Mouse (Mus musculus) lung, adult 2 months (tissue): Measurements from ENCODE around the gene Cacna1e. TPM values are rescaled to one million over a fixed set of nuclear protein-coding genes. Genes with fewer than 3 reads are reported as not detected.

ENCODE experiments used
- DNase-seq: peaks from one replicate; pipeline ENCODE4 v3.0.0; 2022
- H3K4me1 ChIP-seq: fragments of 200-500 bp; 2 replicates; pipeline ENCODE4 v1.6.1; 2011; ENCODE audit warnings: low read length; ENCODE audit not compliant: control insufficient read depth, insufficient read depth
- H3K4me3 ChIP-seq: fragments of 200-500 bp; replicated peaks from 2 replicates; pipeline ENCODE3; 2011; ENCODE audit warnings: low read depth, mild to moderate bottlenecking, control low read depth, low read length; ENCODE audit errors: extremely low read depth
- CTCF ChIP-seq: fragments of 200-500 bp; IDR thresholded peaks from 2 replicates; pipeline ENCODE4 v1.5.1; 2011; ENCODE audit warnings: mild to moderate bottlenecking, low read length, control low read depth; ENCODE audit not compliant: insufficient read depth
- POLR2A ChIP-seq: fragments of 200-500 bp; IDR thresholded peaks from 2 replicates; pipeline ENCODE4 v1.6.1; 2011; ENCODE audit warnings: low read depth, mild to moderate bottlenecking, control low read depth, low read length, borderline replicate concordance; ENCODE audit errors: extremely low read depth
- WGBS: fragments of 180-500 bp; shearing (Covaris S2); methylation state at CpG from one replicate; pipeline ENCODE4 v1.1.7; 2018; 5-methylcytosine and 5-hydroxymethylcytosine counted together
- polyA plus RNA-seq: library from polyadenylated mRNA; depleted of rRNA; stranded (reverse); fragments of >200 nt; gene quantifications from 2 replicates; pipeline ENCODE4 v1.2.3, GENCODE M21; 2012

Cacna1e gene
- polyA plus RNA-seq, 1 experiment, result 0.41 TPM

DNA sequence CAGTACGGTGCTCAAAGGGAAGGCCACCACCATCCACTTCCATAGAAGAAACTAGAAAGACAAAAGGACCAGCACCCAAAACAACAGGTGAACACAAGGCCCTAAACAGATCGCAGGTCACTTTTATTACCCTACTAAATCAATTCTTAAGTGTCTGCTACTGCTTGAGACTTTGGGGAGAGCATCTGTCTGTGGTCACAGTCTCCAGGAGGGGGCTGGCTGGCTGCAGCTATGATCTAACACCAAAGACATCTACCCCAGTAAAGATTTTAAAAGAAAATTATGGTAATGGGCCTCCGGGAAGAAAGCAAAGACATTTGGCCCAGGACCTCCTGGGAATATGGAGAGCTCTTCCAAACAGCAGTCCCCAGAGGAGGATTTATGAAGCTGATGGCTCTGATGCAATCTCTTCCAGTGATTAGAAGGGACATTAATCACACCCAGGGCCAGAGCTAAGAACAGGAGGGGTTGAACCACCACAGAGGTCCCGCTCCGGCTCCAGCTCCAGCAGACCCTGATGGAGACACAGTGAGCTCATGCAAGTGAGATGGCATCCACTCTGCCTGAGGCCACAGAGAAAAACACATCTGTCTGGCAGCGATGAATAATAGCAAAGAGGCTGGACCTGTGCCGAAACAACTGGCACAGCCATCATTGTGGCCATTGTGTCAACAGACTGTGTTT, 178.3 kb downstream of the Cacna1e start:
- no peak for TF ChIP-seq POLR2A
- TF ChIP-seq CTCF, result no peak
- 63% methylated on average over 7 of the region's 7 CpGs for WGBS
- no peak for DNase-seq
- no peak overlapping the region for H3K4me3 ChIP-seq
- no peaks in the 10 kb centered on the region for H3K4me1 ChIP-seq

DNA sequence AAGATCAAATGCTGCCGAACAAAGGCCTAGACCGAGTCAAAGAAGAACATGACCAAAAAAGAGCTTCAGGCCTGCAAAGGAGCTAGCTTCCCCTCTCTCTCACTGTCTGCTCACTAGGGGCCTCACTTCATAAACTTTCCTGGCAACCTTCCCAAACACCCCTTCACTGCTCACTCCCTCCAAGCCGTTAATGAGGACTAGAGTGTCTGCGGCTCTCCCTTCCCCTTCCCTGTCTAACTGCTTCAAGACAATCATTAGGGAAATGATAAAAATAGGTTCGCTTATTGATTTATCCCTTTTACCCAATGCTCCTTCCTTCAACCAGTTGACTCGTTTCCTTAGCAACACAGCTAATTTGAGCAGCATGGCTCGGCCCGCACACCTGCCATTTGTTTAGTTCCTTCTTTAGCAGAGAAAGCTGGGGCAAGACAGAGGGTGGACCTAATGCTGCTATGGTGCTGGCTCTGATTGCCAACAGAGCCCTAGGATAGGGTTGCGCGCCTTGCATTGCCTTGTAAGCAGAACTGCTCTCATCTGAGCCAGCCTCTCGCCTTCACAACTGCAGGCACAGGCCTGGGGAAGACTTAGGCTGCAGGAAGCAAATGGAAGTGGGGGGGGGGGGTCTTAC, 179.6 kb downstream of the Cacna1e start:
- no peak for TF ChIP-seq POLR2A
- TF ChIP-seq CTCF, result no peak
- H3K4me3 ChIP-seq, result no peak overlapping the region
- 62% methylated on average over 11 of the region's 11 CpGs for WGBS
- DNase-seq, result no peak
- no peaks in the 10 kb centered on the region for H3K4me1 ChIP-seq

DNA sequence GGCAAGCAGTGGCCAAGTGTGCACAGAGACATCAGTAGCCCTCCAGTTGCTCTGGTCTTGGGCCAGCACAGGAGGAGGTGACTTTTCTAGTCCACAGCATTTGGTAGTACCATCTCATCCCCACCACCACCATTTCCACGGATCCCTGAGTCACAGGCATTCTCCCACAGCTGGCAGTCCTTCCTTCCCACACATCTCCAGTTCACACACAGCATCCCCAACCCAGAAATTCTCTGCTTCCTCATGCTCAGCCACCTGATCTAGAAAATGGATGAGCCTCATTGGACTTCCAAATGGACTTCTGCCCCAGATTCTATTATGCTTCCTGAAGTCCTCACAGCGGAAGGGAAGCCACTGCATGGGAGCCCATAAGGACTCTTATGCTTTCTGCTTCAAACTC, 181.7 kb downstream of the Cacna1e start:
- no peaks in the 10 kb centered on the region for H3K4me1 ChIP-seq
- 70% methylated on average over 2 of the region's 2 CpGs for WGBS
- no peak for TF ChIP-seq POLR2A
- TF ChIP-seq CTCF, result no peak

DNA sequence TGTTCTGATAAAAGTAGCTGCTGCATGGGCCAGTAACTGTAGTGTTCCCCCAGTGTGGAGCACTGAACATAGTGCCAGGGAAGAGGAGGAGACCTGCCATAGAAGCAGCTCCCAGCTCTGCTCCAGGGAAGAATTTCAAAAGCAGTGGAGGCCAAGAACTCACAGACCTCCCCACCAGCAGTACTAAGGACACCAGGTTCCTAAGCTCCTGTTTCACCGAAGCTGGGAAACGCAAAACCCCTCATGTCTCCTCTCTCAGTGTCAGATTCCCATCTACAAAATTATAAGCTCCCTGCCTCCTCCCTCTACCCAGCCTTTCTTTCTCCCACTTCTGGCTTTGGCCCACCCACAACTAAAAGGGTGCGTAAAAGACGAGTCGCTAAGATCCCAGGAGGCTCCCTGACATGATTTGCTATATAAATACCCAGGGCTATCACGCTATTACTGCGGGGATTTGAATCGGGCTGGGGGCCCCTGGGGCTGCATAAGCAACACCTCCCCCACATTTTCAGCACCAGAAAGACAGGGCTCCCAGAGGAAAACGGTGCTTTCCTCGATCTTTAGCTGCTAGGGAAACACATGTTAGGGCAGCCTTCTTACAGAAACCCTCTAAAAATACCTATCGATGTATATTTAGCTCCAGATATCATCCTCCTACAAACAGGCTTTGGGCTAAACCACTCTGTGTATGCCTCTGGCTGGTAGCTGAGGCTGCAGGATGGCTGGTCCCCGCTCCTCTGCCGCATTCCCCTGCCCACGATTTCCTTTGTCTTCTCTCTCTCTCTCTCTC, 195.2 kb downstream of the Cacna1e start:
- no peak for DNase-seq
- WGBS, result 45% methylated on average over 14 of the region's 14 CpGs
- Histone ChIP-seq H3K4me3 (no peak overlapping the region), H3K4me1 (no peaks in the 10 kb centered on the region)
- TF ChIP-seq CTCF (no peak), POLR2A (no peak)

More for the DNA sequence above, 181.7 kb downstream of the Cacna1e start:
- no peak for DNase-seq
- H3K4me3 ChIP-seq, result no peak overlapping the region

DNA sequence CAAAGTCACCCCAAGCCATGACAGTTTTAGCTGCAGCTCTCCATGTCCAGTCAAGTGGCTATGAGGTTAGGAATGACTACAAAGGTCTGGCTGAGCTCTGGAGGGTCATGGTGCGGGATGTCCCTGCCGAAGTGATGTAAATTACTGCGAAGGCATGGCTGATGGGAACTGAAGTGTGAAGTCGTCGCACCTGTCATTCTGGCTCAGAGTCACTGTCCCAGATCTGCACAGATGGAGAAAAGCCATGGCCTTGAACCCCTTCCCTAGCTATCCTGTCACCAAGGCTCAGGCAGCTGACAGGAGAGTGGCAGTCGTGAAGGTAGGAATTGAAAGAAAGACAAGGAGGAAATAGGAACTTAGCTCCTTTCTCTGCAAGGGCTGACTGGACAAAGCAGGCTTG, 197.4 kb downstream of the Cacna1e start:
- TF ChIP-seq POLR2A, result no peak
- TF ChIP-seq CTCF, result no peak
- Histone ChIP-seq H3K4me3 (no peak overlapping the region), H3K4me1 (no peaks in the 10 kb centered on the region)
- 69% methylated on average over 6 of the region's 6 CpGs for WGBS
- no peak for DNase-seq

DNA sequence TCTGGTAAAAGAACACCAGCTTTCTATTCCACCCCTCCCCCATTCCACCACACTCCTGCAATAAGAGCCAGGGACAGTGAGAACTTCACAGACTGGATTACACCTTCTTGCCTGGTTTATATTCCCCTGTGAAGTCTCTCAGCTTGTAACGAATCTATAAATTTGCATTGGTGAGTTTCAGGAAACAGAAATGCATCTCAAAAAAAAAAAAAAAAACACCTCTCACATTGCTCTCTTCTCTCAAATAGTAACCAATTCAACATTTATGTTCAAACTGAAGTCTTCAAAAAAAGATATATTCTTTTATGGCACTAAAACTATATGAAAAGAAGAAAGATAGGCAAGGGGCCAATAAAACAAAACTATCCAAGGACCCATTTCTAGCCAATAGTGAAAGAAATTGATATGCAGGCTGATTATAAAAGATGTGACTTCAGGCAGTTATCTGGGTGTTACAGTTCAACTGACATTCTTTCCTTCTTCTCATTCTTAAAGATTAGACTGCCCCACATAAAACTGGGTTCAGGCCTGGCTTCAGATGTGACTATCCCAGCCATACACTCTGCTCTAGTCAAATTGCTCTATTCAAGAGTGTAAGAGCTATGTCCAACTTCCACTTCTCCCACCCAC, 200.7 kb downstream of the Cacna1e start:
- H3K4me3 ChIP-seq, result no peak overlapping the region
- TF ChIP-seq CTCF, result no peak
- TF ChIP-seq POLR2A, result no peak
- 83% methylated on average over 1 of the region's 1 CpGs for WGBS
- no peak for DNase-seq
- no peaks in the 10 kb centered on the region for H3K4me1 ChIP-seq

DNA sequence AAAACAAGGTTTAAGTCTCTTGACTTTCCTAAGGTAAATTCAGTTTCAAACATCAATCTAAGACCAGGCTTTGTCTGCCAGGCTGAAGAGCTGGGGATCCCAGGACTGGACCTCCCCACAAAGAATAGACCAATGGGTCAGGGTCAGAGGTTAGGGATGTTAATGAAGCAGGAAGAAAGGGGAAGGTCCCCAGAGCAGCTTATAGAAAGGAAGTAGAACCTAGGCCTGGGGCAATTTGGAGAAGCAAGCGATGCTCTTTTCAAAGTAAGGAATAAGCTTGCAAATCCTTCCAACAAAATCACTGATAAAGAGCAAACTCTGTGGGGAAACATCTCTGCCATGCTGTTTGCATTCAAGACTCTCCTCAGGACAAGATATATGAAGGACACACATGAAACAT, 205.3 kb downstream of the Cacna1e start:
- DNase-seq, result no peak
- TF ChIP-seq CTCF (no peak), POLR2A (no peak)
- no peaks in the 10 kb centered on the region for H3K4me1 ChIP-seq
- no peak overlapping the region for H3K4me3 ChIP-seq
- WGBS, result 78% methylated on average over 1 of the region's 1 CpGs

DNA sequence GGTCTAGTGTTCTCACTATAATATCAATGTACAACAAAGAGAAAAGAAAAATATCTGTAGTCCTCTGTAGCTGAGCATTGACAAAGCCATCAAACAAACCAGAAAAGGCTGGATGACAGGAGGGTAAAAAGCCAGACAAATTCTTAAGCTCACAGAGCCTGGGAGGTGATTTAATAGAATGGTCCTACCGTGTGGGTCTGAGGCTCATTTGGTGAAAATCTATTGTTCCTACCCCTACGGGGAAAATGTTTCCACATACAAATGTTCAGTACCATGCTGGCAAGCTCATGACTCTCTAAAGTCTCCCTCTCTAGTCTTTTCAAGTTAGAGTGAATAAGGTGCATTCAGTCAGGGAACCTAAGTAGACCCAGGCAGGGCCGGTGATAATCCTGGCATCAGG, 206.2 kb downstream of the Cacna1e start:
- WGBS, result 91% methylated on average over 3 of the region's 3 CpGs
- TF ChIP-seq POLR2A, result no peak
- no peak for TF ChIP-seq CTCF
- H3K4me1 ChIP-seq, result no peaks in the 10 kb centered on the region
- DNase-seq, result no peak
- H3K4me3 ChIP-seq, result no peak overlapping the region

DNA sequence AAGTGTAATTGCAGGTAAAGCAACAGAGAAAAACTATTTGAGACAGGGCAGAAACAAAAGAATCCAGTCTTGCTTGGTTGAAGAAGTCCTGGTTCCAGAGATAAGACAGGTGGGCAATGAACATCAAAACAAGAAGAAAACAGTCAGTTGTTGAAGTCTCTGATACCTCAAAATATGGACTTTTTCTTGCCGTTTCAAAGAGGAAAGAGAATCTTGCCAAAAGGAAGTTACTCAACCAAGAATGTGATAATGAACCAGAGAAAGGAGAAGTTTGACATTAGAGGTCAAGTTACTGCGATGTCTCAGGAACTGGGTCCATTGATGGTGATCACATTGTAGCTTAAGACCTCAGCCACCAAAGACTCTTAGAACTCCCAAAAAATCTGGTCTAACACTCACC, 206.6 kb downstream of the Cacna1e start:
- WGBS, result 41% methylated on average over 2 of the region's 2 CpGs
- no peak for DNase-seq
- no peaks in the 10 kb centered on the region for H3K4me1 ChIP-seq
- TF ChIP-seq CTCF (no peak), POLR2A (no peak)
- no peak overlapping the region for H3K4me3 ChIP-seq
